Mouse (Mus musculus): Measurements from ENCODE around the gene Daam1.

The Daam1 gene

DNA sequence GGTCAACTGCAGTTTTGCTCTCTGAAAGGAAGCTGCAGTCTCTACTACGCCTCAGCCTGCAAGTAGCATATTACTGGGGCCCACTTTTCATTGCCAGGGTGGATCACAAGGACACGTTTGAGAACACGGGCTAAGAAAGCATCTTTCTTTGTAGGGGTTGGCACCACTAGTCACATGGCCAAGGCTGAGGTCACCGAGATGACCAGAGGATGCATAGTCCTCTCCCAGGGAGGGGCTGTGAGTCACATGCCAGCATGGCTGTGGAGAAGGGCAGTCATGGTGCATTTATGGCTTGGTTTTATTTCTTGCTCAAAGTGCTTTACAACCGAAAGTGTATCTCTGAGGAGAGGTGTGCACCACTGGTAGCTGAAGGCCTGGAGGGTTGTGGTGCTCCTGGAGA is 67.4 kb downstream of the Daam1 start:
- no peak for DNase-seq (ENCODE audit: low spot score)

GRCm38 (mm10) chr12:71898666-71899520 is 68.0 kb downstream of the Daam1 start:
- DNase-seq (ENCODE audit: low spot score): no peak

DNA sequence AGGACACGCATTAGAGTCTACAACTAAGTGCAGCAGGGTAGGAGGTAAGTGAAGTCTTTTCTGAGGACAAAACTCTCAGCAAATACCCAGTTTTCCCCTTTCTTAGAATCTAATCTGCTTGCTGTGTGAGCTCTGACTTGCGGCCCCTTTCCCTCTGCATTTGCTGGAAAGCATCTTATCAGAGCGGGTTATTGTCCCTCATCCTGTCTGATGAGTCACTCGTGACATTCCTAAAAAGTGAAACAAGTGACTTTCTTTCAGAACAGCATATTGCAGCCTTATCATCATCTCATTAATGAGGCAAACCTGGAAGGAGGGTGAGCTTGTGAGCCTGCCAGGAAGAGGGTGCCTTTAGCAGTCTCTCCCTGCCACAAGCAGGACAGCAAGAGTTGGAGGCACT is 68.7 kb downstream of the Daam1 start:
- DNase-seq (ENCODE audit: low spot score): no peak

- no peak for DNase-seq (ENCODE audit: low spot score)
These were observed 70.3 kb downstream of the Daam1 start for GRCm38 (mm10) chr12:71901211-71901610.

DNA sequence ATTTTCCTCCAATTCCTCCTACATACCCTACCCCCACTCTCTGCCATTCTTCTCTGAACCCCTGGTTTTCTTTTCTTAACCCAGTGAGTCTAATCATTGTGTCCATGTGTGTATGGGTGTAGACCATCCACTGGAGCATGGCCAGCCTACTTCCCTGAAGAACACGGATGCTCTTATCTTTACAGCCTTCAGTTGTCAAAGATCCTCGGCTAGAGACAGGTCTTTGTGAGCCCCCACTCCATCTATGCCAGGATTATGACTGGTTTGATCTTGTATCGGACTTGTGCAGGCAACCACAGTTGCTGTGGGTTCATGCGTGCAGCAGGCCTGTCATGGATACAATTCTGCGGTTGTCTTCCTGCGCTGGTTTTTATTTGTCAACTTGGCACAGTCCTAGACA is 71.0 kb downstream of the Daam1 start:
- DNase-seq (ENCODE audit: low spot score): no peak

GRCm38 (mm10) chr12:71902317-71902716 is 71.4 kb downstream of the Daam1 start:
- no peak for DNase-seq (ENCODE audit: low spot score)

DNA sequence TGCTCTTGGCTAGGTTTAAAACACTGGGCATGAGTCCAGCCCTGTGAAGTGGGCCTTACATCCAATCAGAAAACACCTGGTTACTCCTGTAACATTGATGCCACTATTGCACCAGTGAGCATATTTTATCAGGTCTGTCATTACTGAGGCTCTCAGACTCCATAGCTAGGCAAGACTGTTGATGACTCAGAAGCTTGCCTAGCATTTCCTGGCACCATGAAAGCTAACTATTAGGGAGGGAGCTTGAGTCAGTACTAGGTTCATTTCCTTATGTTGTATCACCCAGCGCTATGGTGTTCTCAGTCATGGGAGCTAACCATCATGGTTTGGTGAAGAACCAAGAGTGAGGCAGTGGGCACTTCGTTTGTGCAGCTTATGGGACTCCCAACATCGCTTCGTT is 72.3 kb downstream of the Daam1 start:
- no peak for DNase-seq (ENCODE audit: low spot score)

- no peak for DNase-seq (ENCODE audit: low spot score)
These were observed 73.4 kb downstream of the Daam1 start for GRCm38 (mm10) chr12:71904310-71904709.

- DNase-seq (ENCODE audit: low spot score): no peak
These were observed 74.0 kb downstream of the Daam1 start for GRCm38 (mm10) chr12:71904926-71905325.

- DNase-seq (ENCODE audit: low spot score): no peak
These were observed 74.9 kb downstream of the Daam1 start for GRCm38 (mm10) chr12:71905640-71906320.

DNA sequence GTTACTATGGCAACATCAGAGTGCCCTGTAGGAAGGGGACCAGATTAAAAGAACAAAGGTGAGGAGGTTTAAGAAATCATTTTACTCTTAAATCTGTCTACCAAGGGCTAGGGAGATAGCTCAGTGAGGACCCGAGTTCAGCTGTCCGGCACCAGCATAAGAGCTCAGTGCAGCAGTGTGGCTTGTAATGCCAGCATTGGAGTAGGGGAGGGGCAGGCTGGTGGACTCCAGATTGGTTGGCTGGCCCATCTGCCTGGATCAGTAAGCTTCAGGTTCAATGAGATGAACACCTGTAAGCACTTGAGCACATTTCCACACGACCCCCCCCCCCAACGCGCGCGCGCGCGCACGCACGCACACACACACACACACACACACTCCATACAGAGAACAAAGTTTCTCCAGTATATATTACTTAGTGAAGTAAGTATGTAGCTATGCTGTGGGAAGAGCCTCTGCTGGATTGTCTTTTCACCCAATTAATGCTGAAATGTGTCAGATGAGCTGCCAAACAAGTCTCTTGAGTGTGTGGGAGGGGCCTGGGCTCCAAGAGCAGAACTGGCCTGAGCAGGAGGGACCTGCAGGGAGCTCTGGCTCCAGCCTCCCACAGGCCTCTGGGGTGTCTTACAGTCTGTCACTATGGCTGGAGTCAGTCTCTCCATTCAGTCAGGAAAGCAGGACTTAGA is 75.8 kb downstream of the Daam1 start:
- no peak for DNase-seq (ENCODE audit: low spot score)

GRCm38 (mm10) chr12:71908984-71909383 is 78.1 kb downstream of the Daam1 start:
- DNase-seq (ENCODE audit: low spot score): no peak

- no peak for DNase-seq (ENCODE audit: low spot score)
These were observed 79.4 kb downstream of the Daam1 start for GRCm38 (mm10) chr12:71910246-71910645.

- no peak for DNase-seq (ENCODE audit: low spot score)
These were observed 81.4 kb downstream of the Daam1 start for GRCm38 (mm10) chr12:71912262-71912661.

DNA sequence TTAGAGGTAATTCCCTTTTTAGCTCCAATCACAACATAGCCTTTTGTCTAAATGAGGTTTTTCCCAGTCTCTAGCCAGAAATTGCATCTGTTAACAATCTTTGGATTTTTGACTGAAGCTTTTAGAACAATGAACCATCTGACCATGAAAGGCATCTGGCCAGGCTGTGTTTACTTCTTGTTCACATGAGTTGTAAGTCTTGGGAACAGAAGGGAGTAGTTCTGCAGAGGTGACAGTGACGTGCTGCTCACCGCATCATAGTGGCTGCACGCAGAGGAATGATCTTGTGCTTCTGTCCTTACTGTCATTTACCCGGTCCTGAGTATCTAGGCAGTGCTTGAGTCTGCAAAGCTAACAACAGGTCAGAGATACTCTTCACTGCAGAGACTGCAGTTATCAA is 88.3 kb downstream of the Daam1 start:
- DNase-seq (ENCODE audit: low spot score): peak; percentile 40

DNA sequence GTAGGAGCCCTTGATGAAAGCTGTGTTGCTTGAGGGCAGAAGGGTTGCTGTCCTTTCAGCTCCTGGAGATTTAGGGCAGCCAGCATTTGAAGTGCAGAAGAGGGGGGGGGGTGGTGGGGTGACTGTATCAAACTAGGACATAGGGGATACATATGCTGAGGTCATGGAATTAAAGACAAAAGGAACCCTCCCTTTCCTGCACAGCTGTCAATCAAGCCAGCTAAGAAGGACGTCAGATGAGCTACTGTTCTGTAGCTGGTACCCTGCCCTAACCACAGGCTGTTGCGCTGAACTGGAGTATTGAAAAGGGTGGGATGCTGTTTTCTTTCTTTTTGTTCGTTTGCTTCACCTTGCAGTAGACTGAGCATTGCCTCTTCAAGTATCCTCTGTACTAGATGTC is 89.1 kb downstream of the Daam1 start:
- DNase-seq (ENCODE audit: low spot score): no peak

DNA sequence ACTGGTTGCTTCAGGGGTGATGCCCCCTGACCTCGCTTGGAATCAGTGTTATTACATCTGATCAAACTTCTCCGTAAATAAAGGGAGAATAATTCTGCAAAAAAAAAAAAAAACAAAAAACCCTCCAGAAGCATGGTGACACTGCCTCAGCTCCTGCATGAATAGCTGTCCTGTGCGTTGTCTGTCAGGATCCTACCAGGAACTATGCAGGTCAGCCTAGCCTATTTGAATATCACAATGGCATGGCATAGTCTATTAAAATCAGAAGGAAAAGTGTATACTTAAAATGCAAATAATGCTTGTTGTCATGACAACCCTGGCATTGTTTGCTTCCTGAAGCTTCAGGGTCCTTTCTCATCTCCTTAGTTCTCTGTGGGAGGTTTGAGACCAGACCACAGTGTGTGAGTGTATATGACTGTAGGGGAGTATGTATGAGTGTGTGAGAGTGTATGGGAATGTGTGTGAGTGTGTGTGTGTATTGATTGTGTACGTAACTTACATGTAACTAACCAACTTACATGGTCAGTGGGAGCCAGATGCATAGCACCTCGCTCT is 92.0 kb downstream of the Daam1 start:
- peak; percentile 24 for DNase-seq (ENCODE audit: low spot score)

GRCm38 (mm10) chr12:71924978-71925529 is 94.2 kb downstream of the Daam1 start:
- DNase-seq (ENCODE audit: low spot score): no peak

DNA sequence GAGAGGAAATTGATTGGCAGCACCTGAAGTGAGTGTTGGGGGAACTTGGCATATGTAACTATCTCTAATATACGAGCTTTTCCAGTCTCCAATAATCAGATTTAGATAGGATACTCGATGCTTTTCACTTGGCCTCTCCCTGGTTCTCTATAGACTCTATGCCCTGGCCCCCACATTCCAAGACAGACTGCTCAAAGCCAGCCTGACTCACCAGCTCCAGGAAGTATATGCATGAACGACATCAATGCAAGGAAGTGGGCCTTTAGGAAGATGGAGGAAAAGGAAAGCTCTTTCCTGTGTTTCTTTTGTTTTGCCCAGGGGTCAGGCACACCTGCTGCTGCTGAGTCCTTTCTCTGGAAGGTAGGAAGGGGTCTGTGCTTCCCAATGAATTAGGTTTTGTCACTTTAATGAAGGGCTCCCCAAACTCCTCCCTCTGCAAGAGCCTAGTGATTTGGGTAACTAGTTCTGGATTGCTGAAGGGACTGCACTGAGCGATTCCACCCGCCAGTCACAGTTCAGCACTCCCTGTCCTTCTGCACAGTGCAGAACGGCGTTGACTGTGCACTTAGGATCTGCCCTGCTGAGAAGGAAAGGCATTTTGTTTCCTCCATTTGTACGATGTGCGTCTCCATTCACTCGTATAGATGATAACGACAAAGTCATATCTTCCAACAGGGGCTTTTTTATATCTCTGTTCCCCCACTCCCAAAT is 95.3 kb downstream of the Daam1 start:
- no peak for DNase-seq (ENCODE audit: low spot score)

DNA sequence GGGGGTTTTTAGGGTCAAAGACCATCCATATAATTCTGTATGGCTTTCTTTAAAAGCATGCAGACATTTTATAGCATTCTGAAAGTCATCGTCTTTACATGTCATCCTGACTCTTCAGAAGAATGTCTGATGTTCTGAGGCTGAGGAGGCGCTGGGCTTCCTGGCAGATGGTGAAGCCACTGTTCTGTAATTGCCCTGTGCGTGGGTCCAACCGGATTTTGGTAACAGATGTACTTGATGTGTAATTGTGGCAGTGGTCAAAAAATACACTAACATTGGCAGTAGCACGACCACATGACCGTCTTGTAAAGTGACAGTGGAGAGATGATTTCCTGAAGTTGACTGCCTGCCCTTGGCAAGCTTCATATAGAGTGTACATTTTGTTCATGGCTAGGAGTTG is 97.2 kb downstream of the Daam1 start:
- no peak for DNase-seq (ENCODE audit: low spot score)

- no peak for DNase-seq (ENCODE audit: low spot score)
These were observed 99.0 kb downstream of the Daam1 start for GRCm38 (mm10) chr12:71929876-71930275.

Measured in embryo, embryonic 10 days (tissue).